Mouse (Mus musculus): ENCODE data around the gene Ces2g.

Gene Ces2g

DNA sequence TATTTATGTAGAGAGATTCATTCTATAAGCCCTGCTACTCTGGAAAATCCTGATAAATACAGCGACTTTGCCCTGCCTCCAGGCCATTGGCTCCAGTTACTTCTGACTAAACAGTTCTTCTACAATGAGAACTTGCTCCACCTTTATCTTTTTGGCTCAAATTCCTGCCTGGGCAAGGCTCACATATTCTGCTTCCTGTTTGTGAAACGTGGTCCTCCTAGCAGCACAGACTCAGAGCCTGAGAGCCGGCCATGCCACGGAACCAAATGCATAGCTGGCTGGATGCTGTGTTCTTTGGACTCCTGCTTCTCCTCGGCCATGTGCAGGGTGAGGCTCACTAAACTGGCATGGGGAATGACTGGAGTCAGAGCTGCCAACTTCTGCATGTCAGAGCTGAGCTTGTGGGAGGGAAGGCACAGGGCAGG, at the start of gene Ces2g:
TSS of gene Ces2g (plus strand) at position 182 of the 425 bp plus-strand sequence.
- peak; percentile 40 for DNase-seq (ENCODE audit: low spot score)

DNA sequence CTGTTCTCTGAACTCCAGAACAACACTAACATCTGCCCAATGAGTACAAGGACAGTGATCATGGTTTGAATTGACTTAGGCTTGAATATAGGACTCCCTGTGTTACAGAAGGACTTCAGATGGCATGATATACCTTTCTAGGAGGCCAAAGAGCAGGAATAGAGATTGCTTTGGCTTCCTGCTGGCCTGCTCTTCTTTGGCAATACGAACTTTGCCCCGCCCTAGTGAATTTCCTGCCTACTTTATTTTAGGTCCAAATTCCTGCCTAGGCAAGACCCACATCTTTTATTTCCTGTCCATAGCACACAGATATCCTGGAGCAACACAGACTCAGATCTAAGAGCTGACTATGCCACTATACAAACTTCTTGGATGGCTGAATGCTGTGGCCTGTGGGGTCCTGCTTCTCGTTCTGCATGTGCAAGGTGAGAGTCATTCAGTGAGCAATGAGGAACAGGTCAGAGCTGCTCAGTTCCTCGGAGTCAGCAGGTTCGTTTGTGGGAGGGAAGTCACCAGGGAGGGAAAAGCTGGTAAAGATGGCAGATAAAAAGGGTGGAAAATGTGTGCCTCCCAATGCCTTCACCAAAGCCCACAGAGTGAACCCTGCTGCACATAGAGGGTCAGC, 35.4 kb upstream of the Ces2g start, which contains the start of gene Ces2e:
TSS of gene Ces2e (plus strand) at position 289 of the 625 bp plus-strand sequence.
- DNase-seq (ENCODE audit: low spot score): no peak

DNA sequence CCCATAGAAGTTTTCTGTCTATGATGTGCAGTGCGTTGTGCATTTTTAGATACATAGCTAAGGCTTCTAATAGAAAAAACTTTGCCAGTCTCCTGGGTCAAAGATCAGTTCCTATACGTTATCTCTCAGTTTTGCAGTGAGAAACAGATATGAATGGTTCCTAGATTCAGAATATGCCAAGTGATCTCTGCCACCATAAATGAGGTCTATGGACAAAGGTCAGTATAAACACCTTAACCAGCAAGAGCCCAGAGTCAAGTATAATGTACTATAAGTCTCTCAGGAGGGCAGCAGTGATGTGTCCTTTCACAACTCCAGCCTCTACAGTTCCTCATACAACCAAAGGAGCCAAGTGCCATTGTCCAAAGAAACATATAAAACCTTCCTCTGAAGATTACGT, 34.2 kb upstream of the Ces2g start:
- DNase-seq (ENCODE audit: low spot score): no peak

DNA sequence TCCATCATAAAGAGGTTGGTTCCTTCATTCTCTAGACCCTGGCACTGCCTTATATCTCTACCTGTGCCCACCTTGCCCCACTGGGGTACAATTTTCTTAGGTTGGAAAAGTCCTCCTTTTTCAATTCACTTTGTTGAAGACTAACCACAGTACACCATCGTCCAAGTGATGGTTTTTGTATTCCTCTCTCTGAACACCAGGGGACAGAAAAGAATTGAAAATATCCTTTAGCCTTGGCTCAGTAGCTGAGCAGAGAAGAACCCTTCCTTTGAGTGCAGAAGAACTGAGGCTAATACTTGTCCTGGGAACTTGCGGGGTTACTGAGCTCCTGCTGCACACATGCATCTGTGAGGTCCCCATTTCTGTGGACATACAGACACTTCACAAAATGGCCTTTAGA, 16.9 kb upstream of the Ces2g start:
- no peak for DNase-seq (ENCODE audit: low spot score)

DNA sequence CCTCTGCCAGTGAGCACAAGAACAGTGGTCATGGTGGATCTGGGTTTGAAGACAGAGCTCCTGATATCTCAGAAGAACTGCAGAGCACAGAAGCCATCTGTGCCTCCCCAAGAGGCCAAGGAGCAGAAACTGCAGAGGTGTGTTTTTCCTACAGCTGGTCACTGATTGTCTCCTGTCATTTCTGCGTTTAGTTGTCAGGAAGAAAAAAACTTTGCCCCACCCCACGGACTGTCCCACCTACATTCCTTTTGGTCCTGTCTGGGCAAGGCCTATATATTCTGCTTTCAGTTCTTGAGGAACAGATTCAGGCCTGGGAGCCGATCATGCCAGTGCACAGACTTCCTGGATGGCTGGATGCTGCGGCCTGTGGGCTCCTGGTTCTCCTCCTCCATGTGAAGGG, 14.5 kb upstream of the Ces2g start, which contains the start of gene Ces2f:
TSS of gene Ces2f (plus strand) at position 301 of the 400 bp plus-strand sequence.
- DNase-seq (ENCODE audit: low spot score): no peak

DNA sequence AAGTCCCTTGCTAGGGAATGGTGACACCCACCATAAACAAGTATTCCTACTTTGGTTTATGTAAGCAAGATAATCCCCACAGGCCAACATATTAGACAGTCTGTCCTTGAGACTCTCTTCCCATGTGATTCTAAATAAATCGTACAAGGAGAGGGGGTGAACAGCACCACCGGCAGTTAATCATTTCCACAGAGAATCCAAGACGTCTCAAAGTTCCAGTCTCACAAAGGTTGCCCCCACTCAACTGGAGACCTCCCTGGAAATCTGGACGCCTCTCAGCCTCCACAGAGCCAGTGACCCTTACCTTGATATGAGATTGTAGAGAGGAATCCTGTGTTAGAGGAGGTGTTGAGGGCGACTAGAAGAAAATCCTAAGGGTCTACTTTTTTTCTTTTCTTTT, 12.5 kb upstream of the Ces2g start:
- DNase-seq (ENCODE audit: low spot score): no peak

DNA sequence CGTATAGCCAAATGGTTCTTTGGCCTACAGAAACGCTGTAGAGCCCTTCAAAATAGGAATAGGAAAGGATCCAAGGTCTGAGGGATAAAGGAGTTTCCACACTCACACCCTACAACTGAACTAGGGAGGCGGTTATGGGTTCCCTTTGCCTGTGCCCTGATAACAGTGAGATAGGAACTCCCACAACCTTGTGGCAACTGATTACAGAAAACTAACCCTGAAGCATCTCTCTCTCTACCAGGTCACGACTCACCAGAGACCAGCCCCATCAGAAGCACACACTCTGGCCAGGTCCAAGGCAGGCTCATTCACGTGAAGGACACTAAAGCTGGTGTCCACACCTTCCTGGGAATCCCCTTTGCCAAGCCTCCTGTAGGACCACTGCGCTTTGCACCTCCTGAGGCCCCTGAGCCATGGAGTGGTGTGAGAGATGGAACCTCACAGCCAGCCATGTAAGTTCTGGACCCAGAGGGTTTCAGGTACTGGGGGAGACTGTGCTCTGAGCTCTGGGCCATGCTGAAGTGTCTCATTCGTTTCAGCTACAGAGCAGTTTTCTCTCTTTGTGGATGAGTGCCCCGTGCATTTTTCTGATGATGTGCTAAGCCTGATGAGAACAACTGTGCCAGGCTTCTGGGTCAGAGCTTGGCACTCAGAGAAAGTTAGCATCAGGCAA, 847 bp downstream of the Ces2g start:
- DNase-seq (ENCODE audit: low spot score): peak; percentile 56

DNA sequence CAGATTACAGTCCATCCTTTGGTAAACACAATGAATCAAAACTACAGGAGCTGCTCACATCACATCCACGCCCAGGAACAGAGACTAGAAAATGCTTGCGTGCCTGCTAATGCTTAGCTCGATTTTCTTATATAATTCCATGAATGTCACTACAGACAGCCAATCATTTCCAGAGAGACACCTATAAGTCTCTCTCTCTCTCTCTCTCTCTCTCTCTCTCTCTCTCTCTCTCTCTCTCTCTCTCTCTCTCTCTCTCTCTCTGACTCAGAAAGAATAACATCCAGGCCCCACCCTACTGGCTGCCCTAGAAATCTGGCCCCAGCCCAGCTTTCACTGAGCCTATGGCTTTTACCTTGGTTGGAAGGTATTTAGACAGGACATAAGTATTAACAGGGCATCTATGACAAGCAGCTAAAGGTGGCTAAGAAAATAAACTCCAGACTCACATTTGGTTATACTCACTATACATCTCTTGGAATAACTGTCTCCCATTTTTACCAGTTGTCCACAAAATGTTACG, 1.9 kb downstream of the Ces2g start:
- DNase-seq (ENCODE audit: low spot score): no peak

DNA sequence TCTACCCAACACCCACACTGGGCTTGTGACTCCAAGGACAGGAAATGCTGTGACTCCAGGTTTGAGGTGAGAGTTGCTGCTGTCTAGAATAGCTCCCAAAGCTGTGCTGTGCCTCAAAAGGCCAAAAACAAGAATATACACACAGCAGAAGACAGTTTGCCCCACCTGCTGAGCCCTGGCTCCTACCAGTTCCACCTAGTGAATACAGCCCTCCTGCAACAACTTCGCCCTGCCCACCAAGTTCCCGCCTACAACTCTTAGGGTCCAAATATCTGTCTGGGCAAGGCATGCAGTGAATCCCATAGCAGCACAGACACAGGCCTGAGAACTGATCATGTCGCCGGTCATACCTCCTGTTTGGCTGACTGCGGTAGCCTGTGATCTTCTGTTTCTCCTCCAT, 22.6 kb downstream of the Ces2g start:
- no peak for DNase-seq (ENCODE audit: low spot score)

DNA sequence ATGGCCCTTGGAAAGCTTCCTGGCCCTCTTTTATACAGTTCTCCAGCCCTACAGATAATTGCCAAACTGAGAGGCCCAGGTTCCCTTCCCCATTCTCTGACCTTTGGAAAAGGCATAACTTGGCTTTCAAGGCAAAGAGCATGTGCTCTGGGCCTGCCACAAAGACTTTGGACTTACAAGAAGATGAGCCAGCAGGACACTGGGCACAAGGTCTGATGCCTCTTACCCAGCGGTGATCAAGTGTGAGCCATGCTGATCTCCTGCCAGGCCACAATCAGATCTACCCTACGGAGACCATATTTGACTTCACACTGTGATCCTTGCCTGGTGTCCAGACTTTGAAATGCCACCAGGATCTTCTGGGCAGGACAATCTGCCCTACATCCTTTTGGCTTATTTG, 23.4 kb downstream of the Ces2g start:
- no peak for DNase-seq (ENCODE audit: low spot score)

DNA sequence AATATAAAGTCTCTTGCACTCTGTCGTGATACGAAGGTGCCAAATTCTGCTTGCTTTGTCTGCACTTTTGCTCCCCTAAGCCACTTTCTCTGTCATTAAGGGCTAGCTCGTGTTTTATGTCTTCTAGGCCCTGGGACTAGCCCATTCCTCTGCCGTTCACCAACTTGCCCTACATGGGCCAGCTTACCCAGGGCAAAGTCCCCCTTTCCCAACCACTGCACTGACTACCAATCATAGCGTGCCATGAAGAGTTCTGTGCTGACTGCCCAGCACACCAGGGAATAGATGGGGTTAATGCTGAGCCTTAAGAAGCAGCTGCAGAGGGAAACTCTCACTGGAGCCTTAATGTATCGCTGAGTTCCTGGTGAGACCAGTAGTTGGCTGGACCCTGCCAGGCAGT, 36.7 kb downstream of the Ces2g start:
- DNase-seq (ENCODE audit: low spot score): no peak

DNA sequence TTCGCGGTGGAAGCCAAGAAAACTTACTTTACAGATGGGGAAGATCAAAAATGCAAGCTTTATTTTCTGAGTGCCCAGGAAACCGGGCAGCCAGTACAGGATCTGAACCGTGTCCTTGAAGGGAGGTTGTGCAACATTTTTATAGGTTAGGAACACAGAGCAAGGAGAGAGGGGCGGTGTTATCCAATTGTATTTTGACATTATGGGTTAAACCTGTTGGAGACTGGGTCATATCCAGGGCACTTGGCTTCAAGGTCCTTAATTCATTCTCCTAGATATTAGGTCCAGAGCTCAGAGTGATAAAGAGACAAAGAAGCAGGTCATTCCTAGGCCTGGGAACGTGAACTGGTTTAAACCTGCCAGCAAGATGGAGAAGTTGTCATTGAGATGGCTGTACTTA, 37.7 kb downstream of the Ces2g start:
- no peak for DNase-seq (ENCODE audit: low spot score)

DNA sequence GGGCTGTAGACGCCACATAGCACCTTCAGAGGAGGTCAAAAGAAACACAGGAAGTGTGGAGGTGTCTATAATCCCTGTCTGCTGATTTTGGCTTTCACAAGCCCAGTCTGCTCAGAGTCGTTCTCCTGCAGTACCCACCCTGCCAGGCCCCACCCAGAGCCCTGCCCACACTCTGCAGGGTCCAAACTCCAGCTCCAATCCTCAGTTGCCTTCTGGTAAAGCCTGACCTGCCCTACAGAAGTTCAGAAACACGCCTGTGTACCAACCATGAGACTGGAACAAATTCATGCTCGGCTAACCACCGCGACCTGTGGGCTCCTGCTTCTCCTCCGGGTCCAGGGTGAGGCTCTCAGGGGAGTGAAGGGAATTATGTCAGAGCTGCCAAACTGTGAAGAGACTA, 39.1 kb downstream of the Ces2g start, which contains the start of gene Ces2h:
TSS of gene Ces2h (plus strand) at position 268 of the 400 bp plus-strand sequence.
- no peak for DNase-seq (ENCODE audit: low spot score)

DNA sequence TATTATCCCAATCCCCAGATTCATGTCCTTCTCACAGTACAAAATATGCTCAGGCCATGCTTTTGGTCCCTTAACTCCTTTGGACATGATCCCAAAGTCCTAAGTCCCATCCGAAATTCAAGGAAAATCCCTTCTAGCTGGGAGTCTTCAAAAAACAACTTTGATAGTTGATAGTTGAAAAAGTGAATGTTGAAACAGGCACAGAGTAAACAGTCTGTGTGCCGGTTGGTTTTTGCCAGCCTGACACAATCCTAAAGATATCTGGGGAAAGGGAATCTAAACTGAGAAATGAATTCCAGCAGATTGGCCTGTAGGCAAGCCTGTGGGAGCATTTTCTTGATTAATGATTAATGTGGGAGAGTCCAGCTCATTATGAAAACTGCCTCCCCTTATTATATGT, 48.5 kb downstream of the Ces2g start:
- DNase-seq (ENCODE audit: low spot score): no peak

DNA sequence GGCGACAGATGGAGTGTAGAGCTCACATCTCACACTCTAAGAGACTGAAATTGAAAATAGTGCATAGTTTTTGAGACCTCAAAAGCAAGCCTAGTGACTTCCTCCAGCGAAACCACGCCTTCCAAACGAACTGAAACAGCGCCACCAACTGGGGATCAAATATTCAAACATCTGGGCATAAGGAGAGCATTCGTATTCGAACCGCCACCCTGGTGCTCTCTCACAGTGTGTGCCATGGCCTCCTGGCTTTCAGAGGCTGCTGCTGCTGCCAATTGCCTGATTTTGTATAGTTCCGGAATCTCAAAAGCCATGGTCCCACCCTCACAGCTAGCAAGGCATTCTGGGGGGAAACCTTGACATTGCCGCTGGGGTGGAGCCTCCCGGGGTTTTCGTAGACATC, 49.6 kb downstream of the Ces2g start:
- DNase-seq (ENCODE audit: low spot score): no peak

DNA sequence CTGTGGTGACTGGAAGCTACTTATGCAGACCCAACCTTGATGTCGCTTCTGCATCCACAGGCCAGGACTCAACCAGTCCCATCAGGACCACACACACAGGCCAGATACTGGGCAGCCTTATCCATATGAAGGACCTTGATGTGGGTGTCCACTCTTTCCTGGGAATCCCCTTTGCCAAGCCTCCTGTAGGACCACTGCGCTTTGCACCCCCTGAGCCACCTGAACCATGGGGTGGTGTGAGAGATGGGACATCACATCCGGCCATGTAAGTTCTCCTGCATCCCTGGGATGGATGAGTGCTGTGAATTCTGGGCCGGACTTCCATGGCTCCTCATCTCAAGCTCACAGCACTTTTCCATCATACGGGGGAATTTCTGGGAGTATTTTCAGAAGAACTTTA, 52.9 kb downstream of the Ces2g start:
- no peak for DNase-seq (ENCODE audit: low spot score)

Data from spleen, adult 12 weeks (tissue).